Mouse (Mus musculus) left cerebral cortex, adult 2 months (tissue): ENCODE measurements around the gene Med16. TPM values are rescaled to one million over a fixed set of nuclear protein-coding genes. Genes with fewer than 3 reads are reported as not detected.
A peak's percentile ranks its signal among the peaks of the same experiment; 100 is the strongest.
"Not testable (repeated sequence)": the region's sequence is repeated elsewhere in the genome, so short reads cannot be mapped to it uniquely, and the experiment has no call there.

Experiments used
- DNase-seq, 2 experiments: peaks; one replicate each; pipeline ENCODE4 v3.0.0; 2021 to 2022; ENCODE audit warnings: low spot score in 2 of 2, mixed read lengths in 1 of 2; ENCODE audit errors: extremely low spot score in 1 of 2
- H3K27ac ChIP-seq: fragments of 200-600 bp; 2 replicates; pipeline ENCODE4 v1.8.1; 2022
- H3K4me3 ChIP-seq: fragments of 200-600 bp; 2 replicates; pipeline ENCODE4 v1.8.1; 2022
- CTCF ChIP-seq: fragments of 200-600 bp; IDR thresholded peaks from 2 replicates; pipeline ENCODE4 v1.8.1; 2022; ENCODE audit warnings: antibody characterized with exemption, mild to moderate bottlenecking, moderate library complexity
- intact Hi-C: fragments of 180-260 bp; cut with DNase I; formaldehyde crosslinking; loops from one replicate; pipeline ENCODE4 v1.15.1; 2025
- total RNA-seq, 2 experiments: library from RNA; stranded (reverse); gene quantifications; 2 replicates each; pipeline ENCODE4 v1.2.3; 2021

Gene Med16
- total RNA-seq, 2 experiments from 2014 or later: 55.3 to 55.5 TPM

- intact Hi-C loops: no loop called here
- DNase-seq: no peak
- no peak overlapping the region for H3K4me3 ChIP-seq
- H3K27ac ChIP-seq: no peak overlapping the region
- no peak for TF ChIP-seq CTCF
Measured at GRCm38 (mm10) chr10:79914131-79914947, 5.6 kb upstream of the Med16 start.

- H3K4me3 ChIP-seq: no peak overlapping the region
- intact Hi-C loops: no loop called here
- no peak for DNase-seq
- TF ChIP-seq CTCF: no peak
- no peak overlapping the region for H3K27ac ChIP-seq
Measured at GRCm38 (mm10) chr10:79912412-79912811, 3.7 kb upstream of the Med16 start.

- no peak within 1 kb of the TSS for H3K4me3 ChIP-seq
- intact Hi-C loops: no loop called here
- no peak for TF ChIP-seq CTCF
- DNase-seq: no peak
- H3K27ac ChIP-seq: peak within 1 kb of the TSS; percentile 99
Measured at GRCm38 (mm10) chr10:79910556-79910955, 1.8 kb upstream of the Med16 start, which contains the start of gene Gm26602. Gene Gm26602, plus strand, starts transcription at chr10:79910856.

- H3K4me3 ChIP-seq: peak overlapping the region; percentile 72
- no peak for TF ChIP-seq CTCF
- intact Hi-C loops: no loop called here
- no peak for DNase-seq
- peak overlapping the region; percentile 99 for H3K27ac ChIP-seq
Measured at GRCm38 (mm10) chr10:79909092-79909922, 584 bp upstream of the Med16 start.

GRCm38 (mm10) chr10:79907415-79907814 is 1.3 kb downstream of the Med16 start:
- no peak for TF ChIP-seq CTCF
- no peak overlapping the region for H3K27ac ChIP-seq
- no peak overlapping the region for H3K4me3 ChIP-seq
- no peak for DNase-seq
- intact Hi-C loops: no loop called here

GRCm38 (mm10) chr10:79906712-79907111 is 2.0 kb downstream of the Med16 start:
- no peak overlapping the region for H3K4me3 ChIP-seq
- TF ChIP-seq CTCF: no peak
- no peak overlapping the region for H3K27ac ChIP-seq
- intact Hi-C loops: no loop called here
- DNase-seq: no peak

- Histone ChIP-seq H3K4me3 (no peak overlapping the region), H3K27ac (peak overlapping the region; percentile 85)
- DNase-seq: peak; percentile 76 to 81
- TF ChIP-seq CTCF: peak; percentile 45
- intact Hi-C loops: no loop called here
Measured at GRCm38 (mm10) chr10:79900951-79901410, 7.7 kb downstream of the Med16 start.

GRCm38 (mm10) chr10:79897316-79898245 is 11.1 kb downstream of the Med16 start:
- no peak overlapping the region for H3K4me3 ChIP-seq
- DNase-seq: no peak
- TF ChIP-seq CTCF: no peak
- intact Hi-C loops: no loop called here
- no peak overlapping the region for H3K27ac ChIP-seq

GRCm38 (mm10) chr10:79896814-79897213 is 11.9 kb downstream of the Med16 start:
- Histone ChIP-seq H3K27ac (no peak overlapping the region), H3K4me3 (no peak overlapping the region)
- intact Hi-C loops: no loop called here
- TF ChIP-seq CTCF: no peak
- DNase-seq: no peak

GRCm38 (mm10) chr10:79896306-79896705 is 12.4 kb downstream of the Med16 start:
- Histone ChIP-seq H3K27ac (no peak overlapping the region), H3K4me3 (no peak overlapping the region)
- intact Hi-C loops: no loop called here
- no peak for DNase-seq
- no peak for TF ChIP-seq CTCF

GRCm38 (mm10) chr10:79892451-79893118 is 16.1 kb downstream of the Med16 start:
- not testable (repeated sequence) for H3K27ac ChIP-seq, H3K4me3 ChIP-seq
- intact Hi-C loops: loop anchor here (2.0 kb wide), 2 partner anchors 32 to 66 kb away; no protein-coding TSS in a partner anchor
- DNase-seq: peak; percentile 65 to 84
- TF ChIP-seq CTCF: peak; percentile 84
